Comparison of ENCODE assay signal across 1 mouse cellular context in genomic region chr4:147126435-147126834, GRCm38 (mm10). TPM values are rescaled to one million over a fixed set of nuclear protein-coding genes. Genes with fewer than 3 reads are reported as not detected.
"Had no signal": no experiment of that assay in that cellular context is flagged by ENCODE, and none has a peak within 500 bp of the region (broad histone marks: within the 10 kb centered on the region; RNA-seq: fewer than 3 reads in every experiment).

No protein-coding gene starts in this region.

RNA-seq across cellular contexts. Expression of gene Zfp991, which starts 5.4 kb away (rescaled TPM):
- polyA plus RNA-seq: liver, adult 2 months had no signal
